Mouse (Mus musculus): ENCODE measurements around the gene Stat5b. TPM values are rescaled to one million over a fixed set of nuclear protein-coding genes. Genes with fewer than 3 reads are reported as not detected.

The Stat5b gene
- polyA plus RNA-seq, 1 experiment, result 0.67 TPM

GRCm38 (mm10) chr11:100758707-100759610 is 91.6 kb downstream of the Stat5b start:
- TF ChIP-seq TAL1 (IDR thresholded peaks at IDR 0.05; ENCODE audit: low read length) (no peak), GATA1 (IDR thresholded peaks at IDR 0.05; ENCODE audit: low read length) (no peak)
- Histone ChIP-seq H3K4me3 (replicated peaks) (no peak overlapping the region), H3K9me3 (ENCODE audit: control insufficient read depth, low read length) (peaks cover 4% of the 10 kb centered on the region; the same call in 1 of the 2 replicates), H3K27me3 (ENCODE audit: control insufficient read depth) (peaks cover 85% of the 10 kb centered on the region), H3K4me1 (ENCODE audit: control insufficient read depth) (peaks cover 23% of the 10 kb centered on the region), H3K36me3 (ENCODE audit: control insufficient read depth) (no peaks in the 10 kb centered on the region)

DNA sequence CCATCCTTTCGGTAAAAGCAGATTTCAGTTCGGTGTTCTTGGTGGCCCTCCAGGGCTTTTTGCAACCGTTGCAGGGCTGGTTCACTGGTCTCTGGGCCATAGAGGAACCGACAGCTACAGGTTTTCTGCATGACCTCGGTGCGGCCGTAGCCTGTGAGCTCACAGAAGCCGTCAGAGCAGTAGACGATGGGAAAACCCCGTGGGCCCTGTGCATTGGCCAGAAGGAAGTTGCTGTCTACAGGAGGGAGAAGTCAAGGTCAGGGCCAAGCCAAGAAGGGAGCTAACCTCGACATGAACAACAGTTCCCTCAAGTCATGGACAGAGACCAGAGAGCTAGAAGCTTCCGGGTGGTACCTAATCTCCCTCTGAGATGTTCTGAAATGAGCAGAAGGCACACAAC is 93.0 kb downstream of the Stat5b start:
- Histone ChIP-seq H3K4me1 (ENCODE audit: control insufficient read depth) (peaks cover 23% of the 10 kb centered on the region), H3K27me3 (ENCODE audit: control insufficient read depth) (peaks cover 89% of the 10 kb centered on the region), H3K36me3 (ENCODE audit: control insufficient read depth) (no peaks in the 10 kb centered on the region), H3K4me3 (replicated peaks) (no peak overlapping the region), H3K9me3 (ENCODE audit: control insufficient read depth, low read length) (peaks cover 4% of the 10 kb centered on the region; the same call in 1 of the 2 replicates)
- no peak for TF ChIP-seq GATA1 (IDR thresholded peaks at IDR 0.05; ENCODE audit: low read length)
- TF ChIP-seq TAL1 (IDR thresholded peaks at IDR 0.05; ENCODE audit: low read length), result no peak

GRCm38 (mm10) chr11:100756476-100756875 is 94.0 kb downstream of the Stat5b start:
- Histone ChIP-seq H3K9me3 (ENCODE audit: control insufficient read depth, low read length) (peaks cover 4% of the 10 kb centered on the region; the same call in 1 of the 2 replicates), H3K4me3 (replicated peaks) (no peak overlapping the region), H3K4me1 (ENCODE audit: control insufficient read depth) (peaks cover 17% of the 10 kb centered on the region), H3K36me3 (ENCODE audit: control insufficient read depth) (no peaks in the 10 kb centered on the region), H3K27me3 (ENCODE audit: control insufficient read depth) (peaks cover 82% of the 10 kb centered on the region)
- TF ChIP-seq TAL1 (IDR thresholded peaks at IDR 0.05; ENCODE audit: low read length) (no peak), GATA1 (IDR thresholded peaks at IDR 0.05; ENCODE audit: low read length) (no peak)

- H3K27me3 ChIP-seq (ENCODE audit: control insufficient read depth), result peaks cover 73% of the 10 kb centered on the region
Observed at GRCm38 (mm10) chr11:100754693-100755057, 95.8 kb downstream of the Stat5b start.

DNA sequence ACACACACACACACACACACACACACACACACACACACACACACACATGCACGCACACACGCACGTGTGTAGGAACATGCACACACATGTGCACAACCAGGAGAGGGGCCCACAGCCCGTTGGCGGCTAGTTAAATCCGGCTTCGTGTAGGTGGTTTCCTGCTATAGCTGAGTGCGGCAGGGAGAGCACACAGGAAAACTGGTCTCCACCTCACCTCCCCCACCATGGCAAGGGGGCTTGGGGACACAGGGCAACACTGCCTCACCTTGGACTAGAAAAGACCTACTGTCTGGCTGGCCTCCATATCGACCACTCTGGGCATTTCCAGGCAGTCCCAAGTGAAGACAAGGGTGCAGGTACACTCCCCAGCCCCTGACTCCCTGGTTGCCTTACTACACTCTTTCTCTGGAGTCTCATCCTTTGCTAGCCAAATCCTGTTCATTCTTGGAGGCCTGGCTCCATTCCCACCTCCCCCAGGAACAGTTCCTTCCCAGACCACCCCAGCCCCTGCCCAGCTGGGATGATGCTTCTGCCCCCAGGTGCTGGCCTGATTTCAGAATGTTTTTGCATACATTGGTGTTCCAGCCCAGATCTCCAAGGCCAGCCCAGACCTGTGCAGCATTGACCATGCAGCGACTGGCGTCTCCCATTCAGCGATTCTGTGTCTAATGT is 96.4 kb downstream of the Stat5b start:
- Histone ChIP-seq H3K36me3 (ENCODE audit: control insufficient read depth) (no peaks in the 10 kb centered on the region), H3K4me1 (ENCODE audit: control insufficient read depth) (peaks cover 7% of the 10 kb centered on the region), H3K4me3 (replicated peaks) (no peak overlapping the region), H3K27me3 (ENCODE audit: control insufficient read depth) (peaks cover 73% of the 10 kb centered on the region), H3K9me3 (ENCODE audit: control insufficient read depth, low read length) (peaks cover under 1% of the 10 kb centered on the region; the same call in 1 of the 2 replicates)
- no peak for TF ChIP-seq TAL1 (IDR thresholded peaks at IDR 0.05; ENCODE audit: low read length)
- no peak for TF ChIP-seq GATA1 (IDR thresholded peaks at IDR 0.05; ENCODE audit: low read length)

More at GRCm38 (mm10) chr11:100754693-100755057, 95.8 kb downstream of the Stat5b start:
- H3K4me1 ChIP-seq (ENCODE audit: control insufficient read depth), result peaks cover 8% of the 10 kb centered on the region
- H3K36me3 ChIP-seq (ENCODE audit: control insufficient read depth), result no peaks in the 10 kb centered on the region
- TF ChIP-seq TAL1 (IDR thresholded peaks at IDR 0.05; ENCODE audit: low read length), result no peak
- TF ChIP-seq GATA1 (IDR thresholded peaks at IDR 0.05; ENCODE audit: low read length), result no peak
- no peak overlapping the region for H3K4me3 ChIP-seq (replicated peaks)
- peaks cover 4% of the 10 kb centered on the region; the same call in 1 of the 2 replicates for H3K9me3 ChIP-seq (ENCODE audit: control insufficient read depth, low read length)

DNA sequence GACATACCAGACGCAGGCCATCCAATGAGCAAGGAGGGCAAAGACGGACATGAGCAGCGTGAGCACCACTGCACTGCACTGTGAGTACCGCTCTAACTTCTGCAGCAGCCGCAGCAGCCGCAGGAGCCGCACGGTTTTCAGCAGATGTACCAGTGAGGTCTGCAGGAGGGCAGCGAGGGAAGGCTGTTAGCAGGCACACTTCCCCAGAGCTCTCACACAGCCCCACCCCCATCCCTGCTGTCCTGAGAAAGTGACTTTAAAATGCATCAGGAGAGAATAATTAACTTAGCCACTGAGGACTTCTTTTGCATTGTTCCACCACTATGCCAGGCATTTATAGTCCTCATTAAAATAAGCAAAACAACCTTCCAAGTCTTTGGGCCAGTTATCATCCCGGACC is 98.2 kb downstream of the Stat5b start:
- Histone ChIP-seq H3K27me3 (ENCODE audit: control insufficient read depth) (peaks cover 65% of the 10 kb centered on the region), H3K36me3 (ENCODE audit: control insufficient read depth) (no peaks in the 10 kb centered on the region), H3K4me1 (ENCODE audit: control insufficient read depth) (peaks cover 8% of the 10 kb centered on the region), H3K4me3 (replicated peaks) (no peak overlapping the region), H3K9me3 (ENCODE audit: control insufficient read depth, low read length) (no peaks in the 10 kb centered on the region; the same call in 1 of the 2 replicates)
- TF ChIP-seq GATA1 (IDR thresholded peaks at IDR 0.05; ENCODE audit: low read length) (no peak), TAL1 (IDR thresholded peaks at IDR 0.05; ENCODE audit: low read length) (no peak)

- Histone ChIP-seq H3K4me3 (replicated peaks) (no peak overlapping the region), H3K27me3 (ENCODE audit: control insufficient read depth) (peaks cover 50% of the 10 kb centered on the region), H3K36me3 (ENCODE audit: control insufficient read depth) (no peaks in the 10 kb centered on the region), H3K4me1 (ENCODE audit: control insufficient read depth) (peaks cover 11% of the 10 kb centered on the region), H3K9me3 (ENCODE audit: control insufficient read depth, low read length) (no peaks in the 10 kb centered on the region; the same call in 1 of the 2 replicates)
- TF ChIP-seq TAL1 (IDR thresholded peaks at IDR 0.05; ENCODE audit: low read length) (no peak), GATA1 (IDR thresholded peaks at IDR 0.05; ENCODE audit: low read length) (no peak)
Observed at GRCm38 (mm10) chr11:100750127-100750526, 100.4 kb downstream of the Stat5b start.

DNA sequence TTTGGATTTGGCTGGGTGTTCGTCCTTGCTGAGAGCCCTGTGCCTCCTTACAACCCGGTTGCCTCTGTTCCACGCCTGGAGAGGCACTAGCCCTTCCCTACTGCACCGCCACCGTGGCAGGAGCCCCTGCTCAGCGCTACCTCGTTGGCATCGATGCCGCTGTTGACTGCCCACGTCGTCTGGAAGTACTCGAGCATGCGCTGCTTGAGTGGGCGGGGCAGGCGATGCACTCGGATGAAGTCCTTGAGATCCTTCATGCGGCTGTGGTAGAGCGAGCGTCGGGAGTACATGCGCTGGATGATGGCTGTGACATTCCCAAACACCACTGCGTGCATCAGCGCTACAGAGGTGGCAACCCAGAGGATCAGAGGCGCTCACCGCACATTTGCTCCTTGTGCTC is 101.1 kb downstream of the Stat5b start:
- Histone ChIP-seq H3K4me1 (ENCODE audit: control insufficient read depth) (peaks cover 11% of the 10 kb centered on the region), H3K27me3 (ENCODE audit: control insufficient read depth) (peaks cover 45% of the 10 kb centered on the region), H3K9me3 (ENCODE audit: control insufficient read depth, low read length) (no peaks in the 10 kb centered on the region; the same call in 1 of the 2 replicates), H3K36me3 (ENCODE audit: control insufficient read depth) (no peaks in the 10 kb centered on the region), H3K4me3 (replicated peaks) (no peak overlapping the region)
- TF ChIP-seq GATA1 (IDR thresholded peaks at IDR 0.05; ENCODE audit: low read length) (no peak), TAL1 (IDR thresholded peaks at IDR 0.05; ENCODE audit: low read length) (no peak)

GRCm38 (mm10) chr11:100748620-100749019 is 101.9 kb downstream of the Stat5b start:
- TF ChIP-seq TAL1 (IDR thresholded peaks at IDR 0.05; ENCODE audit: low read length), result no peak
- no peak for TF ChIP-seq GATA1 (IDR thresholded peaks at IDR 0.05; ENCODE audit: low read length)
- H3K9me3 ChIP-seq (ENCODE audit: control insufficient read depth, low read length), result no peaks in the 10 kb centered on the region; the same call in 1 of the 2 replicates
- H3K27me3 ChIP-seq (ENCODE audit: control insufficient read depth), result peaks cover 37% of the 10 kb centered on the region
- H3K4me3 ChIP-seq (replicated peaks), result no peak overlapping the region
- H3K36me3 ChIP-seq (ENCODE audit: control insufficient read depth), result no peaks in the 10 kb centered on the region
- H3K4me1 ChIP-seq (ENCODE audit: control insufficient read depth), result peaks cover 11% of the 10 kb centered on the region

Data from erythroblast, embryonic 14.5 days (primary cell).